In the genomic region with DNA sequence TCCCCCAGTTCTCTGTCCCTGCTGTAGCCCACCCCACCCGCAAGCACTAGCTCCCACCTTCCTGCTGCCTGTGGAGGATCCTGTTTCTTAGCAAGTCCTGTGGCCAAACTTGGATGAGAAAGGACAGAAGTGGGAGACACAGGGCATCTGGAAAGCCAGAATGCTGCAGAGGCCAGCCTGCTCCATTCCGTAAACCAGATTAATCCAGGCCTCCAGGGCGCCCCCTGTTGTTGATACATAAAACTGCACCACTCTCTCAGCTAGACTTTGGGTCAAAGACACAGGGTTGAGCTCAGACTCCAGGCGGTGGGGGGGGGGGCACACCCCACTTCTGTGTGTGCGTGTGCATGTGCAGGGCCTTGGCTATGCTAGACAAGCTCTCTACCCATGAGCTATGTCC, we compare ENCODE assay signal across 22 mouse cellular contexts. TPM values are rescaled to one million over a fixed set of nuclear protein-coding genes. Genes with fewer than 3 reads are reported as not detected.
DNase-seq lines count a peak whose midpoint lies in the region; ATAC-seq and TF ChIP-seq lines count a peak whose summit lies in the region.
"Had no signal": no experiment of that assay in that cellular context is flagged by ENCODE, and none has a peak within 500 bp of the region (broad histone marks: within the 10 kb centered on the region; RNA-seq: fewer than 3 reads in every experiment).

No protein-coding gene starts in this region.

- no peak for TF ChIP-seq POLR2A in spleen, adult 2 months (IDR thresholded peaks at IDR 0.05; ENCODE audit: low read depth, low read length)

- H3K9me3 ChIP-seq in hindbrain, postnatal 0 days (ENCODE audit: low read length) = no peaks in the 10 kb centered on the region
- H3K9me3 ChIP-seq in hindbrain, embryonic 10.5 days = no peaks in the 10 kb centered on the region
- H3K9me3 ChIP-seq: forebrain, embryonic 10.5 days; hindbrain, embryonic 15.5 days; limb, embryonic 10.5 days; midbrain, embryonic 15.5 days had no signal

- DNase-seq in hindbrain, postnatal 0 days (ENCODE audit: low spot score) = no peak
- no peak for DNase-seq in hindbrain, embryonic 10.5 days (ENCODE audit: low spot score)
- no peak for DNase-seq in spleen, adult 2 months (ENCODE audit: low read depth in 1 of 2, low spot score in 2 of 2)
- no peak for DNase-seq in spleen, postnatal 4 days (ENCODE audit: low spot score in 2 of 2)
- DNase-seq in R1 (ENCODE audit: low read depth, low spot score) (peak; percentile 48), adipocyte (ENCODE audit: low spot score) (no peak)
- peak; percentile 47 for DNase-seq in splenic B cell, adult 2 months (ENCODE audit: low read depth, low spot score)
- no peak for DNase-seq in thymus, postnatal 10 days (ENCODE audit: low spot score in 2 of 2)
- DNase-seq: adrenal gland, adult 2 months; cerebellum, adult 2 months; heart, adult 18-20 months; heart, postnatal 14 days; kidney, adult 2 months; layer of hippocampus, postnatal 36 days; right cerebral cortex, postnatal 14 days; thymus, postnatal 25 days had no signal

- no peak overlapping the region for H3K4me3 ChIP-seq in hindbrain, postnatal 0 days (ENCODE audit: low read length)
- H3K4me3 ChIP-seq in hindbrain, embryonic 10.5 days = no peak overlapping the region
- H3K4me3 ChIP-seq in spleen, adult 2 months (ENCODE audit: extremely low read depth, insufficient read depth, insufficient read length) = no peak overlapping the region
- H3K4me3 ChIP-seq: forebrain, embryonic 10.5 days; hindbrain, embryonic 15.5 days; limb, embryonic 10.5 days; midbrain, embryonic 15.5 days had no signal

- H3K27me3 ChIP-seq in hindbrain, postnatal 0 days (ENCODE audit: insufficient read depth, low read length) = no peaks in the 10 kb centered on the region
- no peaks in the 10 kb centered on the region for H3K27me3 ChIP-seq in hindbrain, embryonic 10.5 days (ENCODE audit: insufficient read depth, poor library complexity, severe bottlenecking)
- no peaks in the 10 kb centered on the region for H3K27me3 ChIP-seq in spleen, adult 2 months (ENCODE audit: control insufficient read depth, insufficient read depth, low read length)
- H3K27me3 ChIP-seq in splenic B cell, adult 2 months (ENCODE audit: control insufficient read depth, insufficient read depth, low read length, poor library complexity, severe bottlenecking) = no peaks in the 10 kb centered on the region
- H3K27me3 ChIP-seq: hindbrain, embryonic 15.5 days; midbrain, embryonic 15.5 days had no signal

- 76% methylated on average over 5 of the region's 5 CpGs for WGBS in hindbrain, postnatal 0 days
- WGBS in hindbrain, embryonic 10.5 days = 69% methylated on average over 5 of the region's 5 CpGs
- WGBS in spleen, adult 2 months = 84% methylated on average over 5 of the region's 5 CpGs

- no peak overlapping the region for H3K4me2 ChIP-seq in hindbrain, postnatal 0 days (ENCODE audit: low read depth, low read length)
- H3K4me2 ChIP-seq: hindbrain, embryonic 15.5 days; midbrain, embryonic 15.5 days had no signal

- peak; percentile 21 for TF ChIP-seq CTCF in hindbrain, postnatal 0 days (IDR thresholded peaks at IDR 0.05; ENCODE audit: low read depth)
- TF ChIP-seq CTCF in spleen, adult 2 months (IDR thresholded peaks at IDR 0.05; ENCODE audit: extremely low read depth, insufficient read depth, insufficient read length, insufficient replicate concordance) = peak; percentile 17; the same call in 1 of the 2 replicates

- ATAC-seq in hindbrain, postnatal 0 days = no peak
- ATAC-seq: midbrain, embryonic 15.5 days; Patski had no signal

- no peak overlapping the region for H3K27ac ChIP-seq in hindbrain, postnatal 0 days
- H3K27ac ChIP-seq in hindbrain, embryonic 10.5 days = no peak overlapping the region
- H3K27ac ChIP-seq in spleen, adult 2 months (ENCODE audit: insufficient read depth, low read length) = no peak overlapping the region
- H3K27ac ChIP-seq: forebrain, embryonic 10.5 days; hindbrain, embryonic 15.5 days; limb, embryonic 10.5 days; midbrain, embryonic 15.5 days had no signal

- no peaks in the 10 kb centered on the region for H3K36me3 ChIP-seq in hindbrain, postnatal 0 days (ENCODE audit: insufficient read depth, low read length)
- H3K36me3 ChIP-seq in hindbrain, embryonic 10.5 days = no peaks in the 10 kb centered on the region
- H3K36me3 ChIP-seq in spleen, adult 2 months (ENCODE audit: control insufficient read depth, insufficient read depth, low read length) = peaks cover under 1% of the 10 kb centered on the region; the same call in 1 of the 2 replicates
- H3K36me3 ChIP-seq in splenic B cell, adult 2 months (ENCODE audit: control insufficient read depth, insufficient read depth, low read length, poor library complexity, severe bottlenecking) = no peaks in the 10 kb centered on the region; the same call in 1 of the 2 replicates
- H3K36me3 ChIP-seq: forebrain, embryonic 10.5 days; hindbrain, embryonic 15.5 days; limb, embryonic 10.5 days; midbrain, embryonic 15.5 days had no signal

- no peak overlapping the region for H3K9ac ChIP-seq in hindbrain, postnatal 0 days (replicated peaks; ENCODE audit: low read length)
- H3K9ac ChIP-seq: hindbrain, embryonic 15.5 days; midbrain, embryonic 15.5 days had no signal

- no peaks in the 10 kb centered on the region for H3K4me1 ChIP-seq in hindbrain, postnatal 0 days (ENCODE audit: insufficient read depth, low read length)
- peaks cover 33% of the 10 kb centered on the region for H3K4me1 ChIP-seq in hindbrain, embryonic 10.5 days (replicated peaks)
- peaks cover 40% of the 10 kb centered on the region; the same call in 1 of the 2 replicates for H3K4me1 ChIP-seq in spleen, adult 2 months (ENCODE audit: control insufficient read depth, insufficient read depth, insufficient read length)
- H3K4me1 ChIP-seq: hindbrain, embryonic 15.5 days; midbrain, embryonic 15.5 days had no signal

RNA-seq across cellular contexts. Expression of gene Cyth4, which starts 1.4 kb away (rescaled TPM):
- 6.4 and 6.8 TPM in 2 replicates for total RNA-seq in hindbrain, postnatal 0 days (2014; rRNA removed)
- polyA plus RNA-seq in hindbrain, postnatal 0 days (2015; fragmentation: Nextera tagmentation; extraction: Ambion mirVana) = 5.7 and 7.2 TPM in 2 replicates
- polyA plus RNA-seq in hindbrain, embryonic 10.5 days (2016; fragmentation: Nextera tagmentation; extraction: Ambion mirVana) = 4.9 and 8.1 TPM in 2 replicates
- polyA plus RNA-seq in spleen, adult 2 months (2012; rRNA removed) = 136 and 148 TPM in 2 replicates

RNA-seq across cellular contexts. Expression of gene Rac2, which starts 22.9 kb away (rescaled TPM):
- 2.0 and 3.4 TPM in 2 replicates for total RNA-seq in hindbrain, postnatal 0 days (2014; rRNA removed)
- polyA plus RNA-seq in hindbrain, postnatal 0 days (2015; fragmentation: Nextera tagmentation; extraction: Ambion mirVana) = 5.0 and 6.8 TPM in 2 replicates
- polyA plus RNA-seq in hindbrain, embryonic 10.5 days (2016; fragmentation: Nextera tagmentation; extraction: Ambion mirVana) = 7.8 and 8.1 TPM in 2 replicates
- 1,941 and 2,027 TPM in 2 replicates for polyA plus RNA-seq in spleen, adult 2 months (2012; rRNA removed)
- polyA plus RNA-seq: C2C12, Patski had no signal

RNA-seq across cellular contexts. Expression of gene Sstr3, which starts 51.0 kb away (rescaled TPM):
- 3.1 and 4.0 TPM in 2 replicates for total RNA-seq in hindbrain, postnatal 0 days (2014; rRNA removed)
- 0.97 and 1.0 TPM in 2 replicates for polyA plus RNA-seq in hindbrain, postnatal 0 days (2015; fragmentation: Nextera tagmentation; extraction: Ambion mirVana)
- polyA plus RNA-seq in hindbrain, embryonic 10.5 days (2016; fragmentation: Nextera tagmentation; extraction: Ambion mirVana) = 0.04 and 0.22 TPM in 2 replicates
- polyA plus RNA-seq in spleen, adult 2 months (2012; rRNA removed) = 0.26 TPM in 1 of 2 replicates, not detected in the other
- total RNA-seq: heart, adult 18-20 months; heart, postnatal 14 days had no signal
- polyA plus RNA-seq: C2C12; limb, embryonic 10.5 days had no signal

Comparison
In these comparisons a context has a peak if more than half of its experiments do, and no peak if none do; other contexts are left out.
1. DNase-seq: peak in R1 (single experiment) and splenic B cell, adult 2 months (single experiment); none in hindbrain, postnatal 0 days (single experiment), hindbrain, embryonic 10.5 days (single experiment), spleen, adult 2 months (0 of 2), spleen, postnatal 4 days (0 of 2), adipocyte (single experiment) and thymus, postnatal 10 days (0 of 2).
2. RNA of gene Cyth4, which starts 1.4 kb away (polyA plus RNA-seq): 136 to 148 TPM in spleen, adult 2 months; 4.9 to 8.1 TPM in hindbrain, embryonic 10.5 days and 5.7 to 7.2 TPM in hindbrain, postnatal 0 days; every median in the first group is over 10 times any median in the second.
3. RNA of gene Rac2, which starts 22.9 kb away (polyA plus RNA-seq): 1,941 to 2,027 TPM in spleen, adult 2 months; 7.8 to 8.1 TPM in hindbrain, embryonic 10.5 days and 5.0 to 6.8 TPM in hindbrain, postnatal 0 days; every median in the first group is over 100 times any median in the second.